Mouse (Mus musculus): ENCODE results near the gene Spock1.

DNA sequence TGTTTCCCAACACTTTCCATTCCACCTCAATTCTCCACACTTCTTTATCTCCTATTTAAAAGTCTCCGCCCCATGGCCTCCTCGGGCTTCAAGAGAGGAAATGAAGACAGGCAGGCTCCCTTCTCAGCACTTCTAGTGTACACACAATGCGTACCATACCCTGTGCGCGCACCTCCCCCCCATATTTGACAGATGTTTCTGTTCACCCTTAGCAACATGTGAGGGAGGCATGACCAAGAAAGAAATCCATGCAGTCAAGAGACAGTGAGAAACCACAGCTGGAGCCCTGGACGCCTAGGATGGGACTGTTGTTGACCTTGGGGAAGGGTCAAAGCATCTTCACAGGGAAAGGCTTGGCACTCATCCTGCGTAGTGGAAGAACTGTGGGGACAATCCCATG is 157.3 kb downstream of the Spock1 start:
- TF ChIP-seq POLR2A (IDR thresholded peaks at IDR 0.05; ENCODE audit: extremely low read depth, insufficient read depth, low read length) (no peak), CTCF (IDR thresholded peaks at IDR 0.05; ENCODE audit: low read depth, low read length) (no peak)

Measured in liver, adult 2 months (tissue).